Mouse (Mus musculus) neural tube, embryonic 15.5 days (tissue): ENCODE measurements around the gene Rhbdl3. TPM values are rescaled to one million over a fixed set of nuclear protein-coding genes. Genes with fewer than 3 reads are reported as not detected.
A peak's percentile ranks its signal among the peaks of the same experiment; 100 is the strongest.
"Not testable (repeated sequence)": the region's sequence is repeated elsewhere in the genome, so short reads cannot be mapped to it uniquely, and the experiment has no call there.

Experiments
- ATAC-seq: fragments of 200-750 bp; cut with Nextera tagmentation; 2 replicates; pipeline ENCODE4 v1.8.0; 2017; ENCODE audit warnings: mild to moderate bottlenecking, moderate TSS enrichment, moderate library complexity; ENCODE audit not compliant: low FRiP score
- H3K27ac ChIP-seq: fragments of 300-500 bp; sonication (generic); replicated peaks from 2 replicates; pipeline ENCODE4 v1.5.1; 2015; ENCODE audit warnings: mild to moderate bottlenecking, inconsistent platforms
- H3K27me3 ChIP-seq: fragments of 300-500 bp; sonication (generic); replicated peaks from 2 replicates; pipeline ENCODE4 v1.6.1; 2015; ENCODE audit warnings: inconsistent platforms
- H3K36me3 ChIP-seq: fragments of 300-500 bp; sonication (generic); 2 replicates; pipeline ENCODE4 v1.6.1; 2015; ENCODE audit warnings: inconsistent platforms
- H3K4me1 ChIP-seq: fragments of 300-500 bp; sonication (generic); 2 replicates; pipeline ENCODE4 v1.6.1; 2015; ENCODE audit warnings: inconsistent platforms
- H3K4me2 ChIP-seq: fragments of 300-500 bp; sonication (generic); 2 replicates; pipeline ENCODE4 v1.6.1; 2015; ENCODE audit warnings: inconsistent platforms, mild to moderate bottlenecking, moderate library complexity
- H3K4me3 ChIP-seq: fragments of 300-500 bp; sonication (generic); replicated peaks from 2 replicates; pipeline ENCODE4 v1.5.1; 2015; ENCODE audit warnings: mild to moderate bottlenecking, inconsistent platforms
- H3K9ac ChIP-seq: fragments of 300-500 bp; sonication (generic); replicated peaks from 2 replicates; pipeline ENCODE4 v1.6.1; 2015; ENCODE audit warnings: mild to moderate bottlenecking, inconsistent platforms
- H3K9me3 ChIP-seq: fragments of 300-500 bp; sonication (generic); replicated peaks from 2 replicates; pipeline ENCODE4 v1.6.1; 2016; ENCODE audit warnings: inconsistent platforms
- WGBS: fragments of 180-500 bp; shearing (Covaris S2); methylation state at CpG from one replicate; pipeline ENCODE4 v1.1.7; 2015; ENCODE audit warnings: mixed read lengths; 5-methylcytosine and 5-hydroxymethylcytosine counted together
- polyA plus RNA-seq: library from polyadenylated mRNA; unstranded; fragments of >200 nt; fragmentation: Nextera tagmentation; extraction: Ambion mirVana; gene quantifications from 2 replicates; pipeline ENCODE4 v1.2.1, GENCODE M21; 2015

Rhbdl3 gene
- polyA plus RNA-seq, 1 experiment from 2014 or later = 4.2 TPM

GRCm38 (mm10) chr11:80376651-80377050, 75.9 kb downstream of the Rhbdl3 start:
- Histone ChIP-seq H3K27ac (no peak overlapping the region), H3K4me2 (peak overlapping the region; percentile 82), H3K4me3 (peak overlapping the region; percentile 94), H3K27me3 (no peaks in the 10 kb centered on the region), H3K9ac (0 out of 2 replicates have a peak overlapping the region, but pooled peaks have one; percentile 100), H3K36me3 (peaks cover 22% of the 10 kb centered on the region), H3K9me3 (no peaks in the 10 kb centered on the region), H3K4me1 (peaks cover 19% of the 10 kb centered on the region)
- no peak for ATAC-seq
- WGBS = 56% methylated on average over 4 of the region's 4 CpGs

GRCm38 (mm10) chr11:80377712-80378451, 77.2 kb downstream of the Rhbdl3 start, which contains the start of gene 5730455P16Rik:
Gene 5730455P16Rik (minus strand): TSS chr11:80378034.
- Histone ChIP-seq H3K36me3 (peaks cover 22% of the 10 kb centered on the region), H3K27me3 (no peaks in the 10 kb centered on the region), H3K9ac (peak within 1 kb of the TSS; percentile 100), H3K4me1 (peaks cover 28% of the 10 kb centered on the region), H3K9me3 (no peaks in the 10 kb centered on the region), H3K4me2 (peak within 1 kb of the TSS; percentile 82), H3K27ac (peak within 1 kb of the TSS; percentile 95), H3K4me3 (peak within 1 kb of the TSS; percentile 94)
- ATAC-seq = peak; percentile 85
- 2% methylated on average over 42 of the region's 43 CpGs for WGBS

GRCm38 (mm10) chr11:80378452-80379068, 77.8 kb downstream of the Rhbdl3 start:
- ATAC-seq, H3K9me3 ChIP-seq, H3K27me3 ChIP-seq: not testable (repeated sequence)
- peak overlapping the region; percentile 82 for H3K4me2 ChIP-seq
- WGBS = 64% methylated on average over 2 of the region's 2 CpGs
- peak overlapping the region; percentile 95 for H3K27ac ChIP-seq
- H3K36me3 ChIP-seq = peaks cover 16% of the 10 kb centered on the region
- H3K9ac ChIP-seq = peak overlapping the region; percentile 100; the same call in 1 of the 2 replicates
- H3K4me3 ChIP-seq = peak overlapping the region; percentile 94
- H3K4me1 ChIP-seq = peaks cover 28% of the 10 kb centered on the region

GRCm38 (mm10) chr11:80379184-80379583, 78.5 kb downstream of the Rhbdl3 start:
- not testable (repeated sequence) for H3K9ac ChIP-seq, H3K27me3 ChIP-seq, H3K27ac ChIP-seq, H3K4me2 ChIP-seq, H3K36me3 ChIP-seq, ATAC-seq, H3K4me3 ChIP-seq, H3K9me3 ChIP-seq
- peaks cover 28% of the 10 kb centered on the region for H3K4me1 ChIP-seq
- WGBS = 95% methylated on average over 7 of the region's 7 CpGs

GRCm38 (mm10) chr11:80382626-80383018, 81.9 kb downstream of the Rhbdl3 start:
- peak overlapping the region; percentile 94 for H3K4me3 ChIP-seq
- WGBS = 7% methylated on average over 12 of the region's 12 CpGs
- peaks cover 42% of the 10 kb centered on the region for H3K4me1 ChIP-seq
- H3K4me2 ChIP-seq = peak overlapping the region; percentile 57
- ATAC-seq = peak; percentile 21; the same call in 1 of the 2 replicates
- peak overlapping the region; percentile 98 for H3K9ac ChIP-seq
- no peaks in the 10 kb centered on the region for H3K27me3 ChIP-seq
- H3K36me3 ChIP-seq = peaks cover 4% of the 10 kb centered on the region
- H3K27ac ChIP-seq = peak overlapping the region; percentile 95
- no peaks in the 10 kb centered on the region for H3K9me3 ChIP-seq

GRCm38 (mm10) chr11:80383019-80383625, 82.4 kb downstream of the Rhbdl3 start, which contains the start of gene Zfp207:
Gene Zfp207 (plus strand): TSS chr11:80383279.
- Histone ChIP-seq H3K9ac (peak within 1 kb of the TSS; percentile 98), H3K4me1 (peaks cover 42% of the 10 kb centered on the region), H3K4me2 (peak within 1 kb of the TSS; percentile 94), H3K27me3 (no peaks in the 10 kb centered on the region), H3K9me3 (no peaks in the 10 kb centered on the region), H3K36me3 (peaks cover 9% of the 10 kb centered on the region), H3K4me3 (peak within 1 kb of the TSS; percentile 94), H3K27ac (peak within 1 kb of the TSS; percentile 95)
- peak; percentile 95 for ATAC-seq
- WGBS = under 1% methylated on average over 33 of the region's 33 CpGs

- peak overlapping the region; percentile 98 for H3K9ac ChIP-seq
- H3K4me1 ChIP-seq = peaks cover 39% of the 10 kb centered on the region
- no peaks in the 10 kb centered on the region for H3K27me3 ChIP-seq
- H3K36me3 ChIP-seq = peaks cover 12% of the 10 kb centered on the region
- peak overlapping the region; percentile 94 for H3K4me3 ChIP-seq
- peak overlapping the region; percentile 95 for H3K27ac ChIP-seq
- peak; percentile 17; the same call in 1 of the 2 replicates for ATAC-seq
- H3K4me2 ChIP-seq = peak overlapping the region; percentile 94
- under 1% methylated on average over 20 of the region's 20 CpGs for WGBS
- no peaks in the 10 kb centered on the region for H3K9me3 ChIP-seq
These were observed 82.9 kb downstream of the Rhbdl3 start for GRCm38 (mm10) chr11:80383626-80384046.

- no peaks in the 10 kb centered on the region for H3K27me3 ChIP-seq
- H3K4me2 ChIP-seq = peak overlapping the region; percentile 94
- no peak for ATAC-seq
These were observed 83.7 kb downstream of the Rhbdl3 start for GRCm38 (mm10) chr11:80384461-80384860.

GRCm38 (mm10) chr11:80385055-80385454, 84.3 kb downstream of the Rhbdl3 start:
- H3K9ac ChIP-seq = peak overlapping the region; percentile 39
- H3K9me3 ChIP-seq = no peaks in the 10 kb centered on the region
- H3K27me3 ChIP-seq = no peaks in the 10 kb centered on the region
- H3K36me3 ChIP-seq = peaks cover 20% of the 10 kb centered on the region
- no peak overlapping the region for H3K27ac ChIP-seq
- peak overlapping the region; percentile 94 for H3K4me2 ChIP-seq
- no peak for ATAC-seq
- peak overlapping the region; percentile 94 for H3K4me3 ChIP-seq
- WGBS = 52% methylated on average over 4 of the region's 4 CpGs
- peaks cover 39% of the 10 kb centered on the region for H3K4me1 ChIP-seq

More at GRCm38 (mm10) chr11:80384461-80384860, 83.7 kb downstream of the Rhbdl3 start:
- Histone ChIP-seq H3K9ac (peak overlapping the region; percentile 39), H3K27ac (no peak overlapping the region), H3K4me1 (peaks cover 39% of the 10 kb centered on the region), H3K9me3 (no peaks in the 10 kb centered on the region), H3K4me3 (peak overlapping the region; percentile 94), H3K36me3 (peaks cover 17% of the 10 kb centered on the region)

- Histone ChIP-seq H3K4me2 (peak overlapping the region; percentile 94), H3K9ac (no peak overlapping the region), H3K4me1 (peaks cover 38% of the 10 kb centered on the region), H3K4me3 (no peak overlapping the region), H3K9me3 (no peaks in the 10 kb centered on the region), H3K36me3 (peaks cover 27% of the 10 kb centered on the region), H3K27ac (no peak overlapping the region), H3K27me3 (no peaks in the 10 kb centered on the region)
- no peak for ATAC-seq
- 77% methylated on average over 2 of the region's 2 CpGs for WGBS
These were observed 86.1 kb downstream of the Rhbdl3 start for GRCm38 (mm10) chr11:80386790-80387189.

GRCm38 (mm10) chr11:80389885-80390284, 89.2 kb downstream of the Rhbdl3 start:
- peaks cover 41% of the 10 kb centered on the region for H3K36me3 ChIP-seq
- WGBS = 94% methylated on average over 1 of the region's 1 CpGs
- no peak for ATAC-seq

More at GRCm38 (mm10) chr11:80389885-80390284, 89.2 kb downstream of the Rhbdl3 start:
- Histone ChIP-seq H3K4me3 (no peak overlapping the region), H3K4me2 (no peak overlapping the region), H3K9ac (no peak overlapping the region), H3K4me1 (peaks cover 24% of the 10 kb centered on the region), H3K9me3 (no peaks in the 10 kb centered on the region), H3K27ac (no peak overlapping the region), H3K27me3 (no peaks in the 10 kb centered on the region)
